Mouse (Mus musculus): ENCODE measurements at regions not wholly inside any gene's neighbourhood (a gene's known extent, or its start where the extent isn't known, plus 50 kb on each side); places are given as distances from the start of the nearest gene placed in this dataset.

DNA sequence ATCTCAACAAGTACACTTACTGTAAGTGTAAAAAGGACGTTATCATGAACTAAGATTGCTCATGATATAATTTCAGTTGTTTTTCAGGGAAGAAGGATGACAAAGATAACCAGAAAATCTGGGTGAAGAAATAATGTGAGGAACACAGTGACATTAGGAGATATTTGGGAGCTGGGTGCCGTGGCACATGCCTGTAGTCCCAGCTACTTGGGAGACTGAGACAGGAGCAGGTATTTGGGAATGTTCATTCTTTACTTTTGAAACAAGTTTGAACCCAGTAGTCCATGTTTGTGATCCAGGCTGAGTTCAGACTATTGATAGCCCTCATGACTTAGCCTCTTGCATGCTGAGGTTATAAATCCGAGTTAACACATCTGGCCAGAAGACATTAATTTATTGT is 528.2 kb upstream of the Intu start:
- Histone ChIP-seq H3K4me3 (no peak overlapping the region), H3K36me3 (ENCODE audit: control insufficient read depth, insufficient read depth) (no peaks in the 10 kb centered on the region), H3K4me2 (ENCODE audit: low read depth) (no peak overlapping the region), H3ac (ENCODE audit: control insufficient read depth, insufficient read length) (no peak overlapping the region), H3K27me3 (ENCODE audit: control insufficient read depth, insufficient read depth, insufficient read length) (no peaks in the 10 kb centered on the region), H3K79me2 (ENCODE audit: control insufficient read depth, insufficient read depth) (no peaks in the 10 kb centered on the region)
- TF ChIP-seq SRF (IDR thresholded peaks at IDR 0.05; ENCODE audit: control insufficient read depth, insufficient read length, low read depth), result no peak
- no peak for TF ChIP-seq MAX (IDR thresholded peaks at IDR 0.05; ENCODE audit: low read depth)
- TF ChIP-seq REST (IDR thresholded peaks at IDR 0.05; ENCODE audit: insufficient read depth, insufficient read length), result no peak
- no peak for TF ChIP-seq MYOG (IDR thresholded peaks at IDR 0.05; ENCODE audit: control insufficient read depth in 1 of 3, insufficient read depth in 1 of 3, insufficient read length in 2 of 3, low read depth in 2 of 3)
- no peak for TF ChIP-seq TCF3 (IDR thresholded peaks at IDR 0.05; ENCODE audit: insufficient read length, low read depth)
- no peak for TF ChIP-seq POLR2AphosphoS2 (IDR thresholded peaks at IDR 0.05; ENCODE audit: insufficient read length, low read depth)

DNA sequence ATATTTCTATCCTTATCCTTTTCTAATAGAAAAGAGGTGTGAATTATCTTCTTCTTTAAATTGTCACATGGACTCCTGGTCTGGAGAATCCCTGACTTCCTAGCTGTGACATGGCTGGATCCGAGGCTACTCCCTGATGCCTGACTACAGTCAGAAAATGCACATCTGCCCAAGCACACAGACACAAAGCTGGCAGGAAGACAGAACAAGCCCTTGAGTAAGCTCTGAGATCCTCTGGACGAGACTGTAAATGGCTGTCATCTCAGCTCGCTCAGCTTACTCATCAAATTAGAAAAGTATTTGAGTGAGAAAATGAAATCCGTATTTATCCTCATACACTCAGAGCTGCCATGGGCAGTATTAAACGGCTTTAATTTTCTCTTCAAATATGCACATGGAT is 521.0 kb upstream of the Intu start:
- Histone ChIP-seq H3K27me3 (ENCODE audit: control insufficient read depth, insufficient read depth, insufficient read length) (no peaks in the 10 kb centered on the region), H3K79me2 (ENCODE audit: control insufficient read depth, insufficient read depth) (no peaks in the 10 kb centered on the region), H3ac (ENCODE audit: control insufficient read depth, insufficient read length) (no peak overlapping the region), H3K36me3 (ENCODE audit: control insufficient read depth, insufficient read depth) (no peaks in the 10 kb centered on the region), H3K4me2 (ENCODE audit: low read depth) (no peak overlapping the region), H3K4me3 (no peak overlapping the region)
- no peak for TF ChIP-seq CEBPB (IDR thresholded peaks at IDR 0.05; ENCODE audit: insufficient read depth, poor library complexity, severe bottlenecking)
- no peak for TF ChIP-seq MYOD1 (IDR thresholded peaks at IDR 0.05; ENCODE audit: control insufficient read depth in 1 of 3, insufficient read length in 2 of 3, low read depth in 2 of 3)
- TF ChIP-seq TCF12 (IDR thresholded peaks at IDR 0.05; ENCODE audit: insufficient read depth, poor library complexity, severe bottlenecking), result no peak
- no peak for TF ChIP-seq MYOG (IDR thresholded peaks at IDR 0.05; ENCODE audit: control insufficient read depth in 1 of 3, insufficient read depth in 1 of 3, insufficient read length in 2 of 3, low read depth in 2 of 3)
- no peak for TF ChIP-seq POLR2A (IDR thresholded peaks at IDR 0.05; ENCODE audit: insufficient read length, low read depth)
- TF ChIP-seq E2F4 (IDR thresholded peaks at IDR 0.05; ENCODE audit: insufficient read depth), result no peak
- no peak for TF ChIP-seq USF1 (IDR thresholded peaks at IDR 0.05; ENCODE audit: low read depth)
- no peak for TF ChIP-seq REST (IDR thresholded peaks at IDR 0.05; ENCODE audit: insufficient read depth, insufficient read length)
- TF ChIP-seq SRF (IDR thresholded peaks at IDR 0.05; ENCODE audit: control insufficient read depth, insufficient read length, low read depth), result no peak

DNA sequence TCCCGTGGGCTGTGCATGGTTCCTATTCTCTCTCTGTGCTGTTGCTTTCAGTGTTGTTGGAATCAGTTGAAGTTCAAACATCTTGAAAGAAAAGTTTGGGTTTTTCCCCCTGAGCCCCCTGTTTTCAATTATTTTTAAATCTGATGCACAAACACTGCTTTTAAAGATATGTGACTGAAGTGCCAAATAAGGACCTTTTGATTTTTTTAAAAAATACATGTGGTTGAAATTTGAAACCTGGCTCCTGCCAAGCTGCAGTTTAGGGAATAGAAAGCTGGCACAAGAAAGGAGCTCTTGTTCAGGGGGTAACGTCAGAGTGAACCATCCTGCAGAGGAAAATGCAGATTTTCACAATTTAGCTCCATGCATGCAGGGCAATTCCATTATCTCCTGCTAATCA is 509.4 kb upstream of the Intu start:
- Histone ChIP-seq H3K4me2 (ENCODE audit: low read depth) (no peak overlapping the region), H3K4me3 (no peak overlapping the region), H3K27me3 (ENCODE audit: control insufficient read depth, insufficient read depth, insufficient read length) (no peaks in the 10 kb centered on the region), H3ac (ENCODE audit: control insufficient read depth, insufficient read length) (no peak overlapping the region), H3K36me3 (ENCODE audit: control insufficient read depth, insufficient read depth) (no peaks in the 10 kb centered on the region), H3K79me2 (ENCODE audit: control insufficient read depth, insufficient read depth) (no peaks in the 10 kb centered on the region)
- TF ChIP-seq MYOG (IDR thresholded peaks at IDR 0.05; ENCODE audit: control insufficient read depth in 1 of 3, insufficient read depth in 1 of 3, insufficient read length in 2 of 3, low read depth in 2 of 3) (no peak), MAX (IDR thresholded peaks at IDR 0.05; ENCODE audit: low read depth) (no peak), MYOD1 (IDR thresholded peaks at IDR 0.05; ENCODE audit: control insufficient read depth in 1 of 3, insufficient read length in 2 of 3, low read depth in 2 of 3) (no peak), POLR2A (IDR thresholded peaks at IDR 0.05; ENCODE audit: insufficient read length, low read depth) (no peak), E2F4 (IDR thresholded peaks at IDR 0.05; ENCODE audit: insufficient read depth) (no peak), SRF (IDR thresholded peaks at IDR 0.05; ENCODE audit: control insufficient read depth, insufficient read length, low read depth) (no peak), TCF12 (IDR thresholded peaks at IDR 0.05; ENCODE audit: insufficient read depth, poor library complexity, severe bottlenecking) (no peak), TCF3 (IDR thresholded peaks at IDR 0.05; ENCODE audit: insufficient read length, low read depth) (no peak), USF1 (IDR thresholded peaks at IDR 0.05; ENCODE audit: low read depth) (no peak)

GRCm38 (mm10) chr3:40027713-40028112 is 503.4 kb upstream of the Intu start:
- TF ChIP-seq USF1 (IDR thresholded peaks at IDR 0.05; ENCODE audit: low read depth) (no peak), TCF3 (IDR thresholded peaks at IDR 0.05; ENCODE audit: insufficient read length, low read depth) (no peak)
- Histone ChIP-seq H3K36me3 (ENCODE audit: control insufficient read depth, insufficient read depth) (no peaks in the 10 kb centered on the region), H3K79me2 (ENCODE audit: control insufficient read depth, insufficient read depth) (no peaks in the 10 kb centered on the region), H3ac (ENCODE audit: control insufficient read depth, insufficient read length) (no peak overlapping the region), H3K4me2 (ENCODE audit: low read depth) (no peak overlapping the region), H3K27me3 (ENCODE audit: control insufficient read depth, insufficient read depth, insufficient read length) (no peaks in the 10 kb centered on the region), H3K4me3 (no peak overlapping the region)

- no peak overlapping the region for H3ac ChIP-seq (ENCODE audit: control insufficient read depth, insufficient read length)
- H3K27me3 ChIP-seq (ENCODE audit: control insufficient read depth, insufficient read depth, insufficient read length), result no peaks in the 10 kb centered on the region
- H3K79me2 ChIP-seq (ENCODE audit: control insufficient read depth, insufficient read depth), result no peaks in the 10 kb centered on the region
- H3K36me3 ChIP-seq (ENCODE audit: control insufficient read depth, insufficient read depth), result no peaks in the 10 kb centered on the region
- no peak overlapping the region for H3K4me3 ChIP-seq
- no peak overlapping the region for H3K4me2 ChIP-seq (ENCODE audit: low read depth)
- TF ChIP-seq USF1 (IDR thresholded peaks at IDR 0.05; ENCODE audit: low read depth) (no peak), TCF3 (IDR thresholded peaks at IDR 0.05; ENCODE audit: insufficient read length, low read depth) (no peak), E2F4 (IDR thresholded peaks at IDR 0.05; ENCODE audit: insufficient read depth) (no peak), MYOG (IDR thresholded peaks at IDR 0.05; ENCODE audit: control insufficient read depth in 1 of 3, insufficient read depth in 1 of 3, insufficient read length in 2 of 3, low read depth in 2 of 3) (no peak), REST (IDR thresholded peaks at IDR 0.05; ENCODE audit: insufficient read depth, insufficient read length) (no peak), SRF (IDR thresholded peaks at IDR 0.05; ENCODE audit: control insufficient read depth, insufficient read length, low read depth) (no peak), TCF12 (IDR thresholded peaks at IDR 0.05; ENCODE audit: insufficient read depth, poor library complexity, severe bottlenecking) (no peak), MYOD1 (IDR thresholded peaks at IDR 0.05; ENCODE audit: control insufficient read depth in 1 of 3, insufficient read length in 2 of 3, low read depth in 2 of 3) (no peak), POLR2AphosphoS2 (IDR thresholded peaks at IDR 0.05; ENCODE audit: insufficient read length, low read depth) (no peak)
Observed at GRCm38 (mm10) chr3:40036177-40036576, 494.9 kb upstream of the Intu start.

Measured in myocyte (in vitro differentiated cells).